Mouse (Mus musculus): Measurements from ENCODE around the gene Gm6803.
"Not testable (repeated sequence)": the region's sequence is repeated elsewhere in the genome, so short reads cannot be mapped to it uniquely, and the experiment has no call there.

GRCm38 (mm10) chr12:88039062-88039461 is 20.5 kb upstream of the Gm6803 start:
- not testable (repeated sequence) for TF ChIP-seq CTCF (IDR thresholded peaks at IDR 0.05; ENCODE audit: borderline replicate concordance, insufficient read depth, low read depth, low read length); POLR2A (IDR thresholded peaks at IDR 0.05; ENCODE audit: borderline replicate concordance, insufficient read depth, low read length)
